Mouse (Mus musculus) erythroblast, embryonic 14.5 days (primary cell): ENCODE data around the gene Rngtt.
"Not testable (repeated sequence)": the region's sequence is repeated elsewhere in the genome, so short reads cannot be mapped to it uniquely, and the experiment has no call there.

Experiments
- GATA1 ChIP-seq: IDR thresholded peaks from 2 replicates; pipeline ENCODE4 v1.6.1; 2012; ENCODE audit warnings: low read length, inconsistent platforms, mixed read lengths
- TAL1 ChIP-seq: IDR thresholded peaks from 3 replicates; pipeline ENCODE4 v1.6.1; 2012; ENCODE audit warnings: low read length, inconsistent platforms, mixed read lengths

GRCm38 (mm10) chr4:33300891-33301665, 9.0 kb upstream of the Rngtt start:
- TF ChIP-seq TAL1, GATA1: not testable (repeated sequence)
